Mouse (Mus musculus): Measurements from ENCODE around the gene Fbxo24. TPM values are rescaled to one million over a fixed set of nuclear protein-coding genes. Genes with fewer than 3 reads are reported as not detected.

Fbxo24 gene
- total RNA-seq (2014; rRNA removed) (0.25 and 0.26 TPM in 2 replicates), polyA plus RNA-seq (2015; fragmentation: Nextera tagmentation; extraction: Ambion mirVana) (0.18 TPM in 1 of 2 replicates, not detected in the other)

GRCm38 (mm10) chr5:137628498-137629305 lies at the start of gene Fbxo24, which contains the start of the genes Lrch4 and Gm20605:
Gene Fbxo24 (minus strand): TSS chr5:137629002.
Gene Lrch4 (plus strand): TSS chr5:137629121.
Gene Gm20605 (plus strand): TSS chr5:137629175.
- WGBS = under 1% methylated on average over 46 of the region's 46 CpGs
- Histone ChIP-seq H3K4me2 (ENCODE audit: low read depth, low read length) (peak within 1 kb of the TSS; percentile 99), H3K27ac (peak within 1 kb of the TSS; percentile 90), H3K27me3 (ENCODE audit: insufficient read depth, low read length) (no peaks in the 10 kb centered on the region), H3K36me3 (ENCODE audit: insufficient read depth, low read length) (peaks cover 3% of the 10 kb centered on the region; the same call in 1 of the 2 replicates), H3K9me3 (ENCODE audit: low read length) (no peaks in the 10 kb centered on the region), H3K4me1 (ENCODE audit: insufficient read depth, low read length) (peaks cover 18% of the 10 kb centered on the region), H3K4me3 (ENCODE audit: low read length) (peak within 1 kb of the TSS; percentile 89), H3K9ac (replicated peaks; ENCODE audit: low read length) (peak within 1 kb of the TSS; percentile 90)
- DNase-seq (ENCODE audit: low spot score) = peak; percentile 100
- ATAC-seq = peak; percentile 99
- no peak; the same call in 1 of the 2 replicates for TF ChIP-seq CTCF (IDR thresholded peaks at IDR 0.05; ENCODE audit: low read depth)

GRCm38 (mm10) chr5:137677859-137678258 lies 49.1 kb upstream of the Fbxo24 start:
- Histone ChIP-seq H3K4me1 (ENCODE audit: insufficient read depth, low read length) (peaks cover 5% of the 10 kb centered on the region), H3K27ac (no peak overlapping the region), H3K9me3 (ENCODE audit: low read length) (no peaks in the 10 kb centered on the region), H3K27me3 (ENCODE audit: insufficient read depth, low read length) (no peaks in the 10 kb centered on the region), H3K4me2 (ENCODE audit: low read depth, low read length) (no peak overlapping the region), H3K36me3 (ENCODE audit: insufficient read depth, low read length) (no peaks in the 10 kb centered on the region), H3K4me3 (ENCODE audit: low read length) (no peak overlapping the region), H3K9ac (replicated peaks; ENCODE audit: low read length) (no peak overlapping the region)
- no peak for TF ChIP-seq CTCF (IDR thresholded peaks at IDR 0.05; ENCODE audit: low read depth)
- WGBS = 95% methylated on average over 8 of the region's 8 CpGs
- ATAC-seq (no peak), DNase-seq (ENCODE audit: low spot score) (no peak)

- Histone ChIP-seq H3K9me3 (ENCODE audit: low read length) (no peaks in the 10 kb centered on the region), H3K4me3 (ENCODE audit: low read length) (no peak overlapping the region), H3K9ac (replicated peaks; ENCODE audit: low read length) (no peak overlapping the region), H3K36me3 (ENCODE audit: insufficient read depth, low read length) (no peaks in the 10 kb centered on the region), H3K4me1 (ENCODE audit: insufficient read depth, low read length) (no peaks in the 10 kb centered on the region), H3K27ac (no peak overlapping the region), H3K27me3 (ENCODE audit: insufficient read depth, low read length) (no peaks in the 10 kb centered on the region), H3K4me2 (ENCODE audit: low read depth, low read length) (no peak overlapping the region)
- WGBS = 95% methylated on average over 8 of the region's 8 CpGs
- no peak for DNase-seq (ENCODE audit: low spot score)
- no peak for TF ChIP-seq CTCF (IDR thresholded peaks at IDR 0.05; ENCODE audit: low read depth)
- ATAC-seq = no peak
Measured at GRCm38 (mm10) chr5:137674786-137675185, 46.0 kb upstream of the Fbxo24 start.

GRCm38 (mm10) chr5:137673015-137673414 lies 44.2 kb upstream of the Fbxo24 start:
- DNase-seq (ENCODE audit: low spot score) (no peak), ATAC-seq (no peak)
- Histone ChIP-seq H3K27me3 (ENCODE audit: insufficient read depth, low read length) (no peaks in the 10 kb centered on the region), H3K36me3 (ENCODE audit: insufficient read depth, low read length) (no peaks in the 10 kb centered on the region), H3K9me3 (ENCODE audit: low read length) (no peaks in the 10 kb centered on the region), H3K27ac (no peak overlapping the region), H3K4me2 (ENCODE audit: low read depth, low read length) (no peak overlapping the region), H3K4me1 (ENCODE audit: insufficient read depth, low read length) (no peaks in the 10 kb centered on the region), H3K9ac (replicated peaks; ENCODE audit: low read length) (no peak overlapping the region), H3K4me3 (ENCODE audit: low read length) (no peak overlapping the region)
- TF ChIP-seq CTCF (IDR thresholded peaks at IDR 0.05; ENCODE audit: low read depth) = no peak
- 90% methylated on average over 6 of the region's 6 CpGs for WGBS

- ATAC-seq (no peak), DNase-seq (ENCODE audit: low spot score) (no peak)
- Histone ChIP-seq H3K4me1 (ENCODE audit: insufficient read depth, low read length) (no peaks in the 10 kb centered on the region), H3K27ac (peak overlapping the region; percentile 36; the same call in 1 of the 2 replicates), H3K9me3 (ENCODE audit: low read length) (no peaks in the 10 kb centered on the region), H3K36me3 (ENCODE audit: insufficient read depth, low read length) (no peaks in the 10 kb centered on the region), H3K9ac (replicated peaks; ENCODE audit: low read length) (no peak overlapping the region), H3K4me3 (ENCODE audit: low read length) (no peak overlapping the region), H3K4me2 (ENCODE audit: low read depth, low read length) (no peak overlapping the region), H3K27me3 (ENCODE audit: insufficient read depth, low read length) (no peaks in the 10 kb centered on the region)
- no peak for TF ChIP-seq CTCF (IDR thresholded peaks at IDR 0.05; ENCODE audit: low read depth)
- WGBS = 82% methylated on average over 5 of the region's 5 CpGs
Measured at GRCm38 (mm10) chr5:137672361-137672760, 43.6 kb upstream of the Fbxo24 start.

GRCm38 (mm10) chr5:137671443-137672240 lies 42.8 kb upstream of the Fbxo24 start:
- H3K9me3 ChIP-seq (ENCODE audit: low read length) = no peaks in the 10 kb centered on the region
- H3K27ac ChIP-seq = peak overlapping the region; percentile 36; the same call in 1 of the 2 replicates
- 34% methylated on average over 9 of the region's 9 CpGs for WGBS
- peak; percentile 49; the same call in 1 of the 2 replicates for ATAC-seq
- no peak overlapping the region for H3K4me2 ChIP-seq (ENCODE audit: low read depth, low read length)
- peaks cover 4% of the 10 kb centered on the region; the same call in 1 of the 2 replicates for H3K36me3 ChIP-seq (ENCODE audit: insufficient read depth, low read length)
- no peak overlapping the region for H3K9ac ChIP-seq (replicated peaks; ENCODE audit: low read length)
- H3K4me3 ChIP-seq (ENCODE audit: low read length) = no peak overlapping the region
- no peak for TF ChIP-seq CTCF (IDR thresholded peaks at IDR 0.05; ENCODE audit: low read depth)
- no peaks in the 10 kb centered on the region for H3K27me3 ChIP-seq (ENCODE audit: insufficient read depth, low read length)
- no peaks in the 10 kb centered on the region for H3K4me1 ChIP-seq (ENCODE audit: insufficient read depth, low read length)
- DNase-seq (ENCODE audit: low spot score) = peak; percentile 14

All from hindbrain, postnatal 0 days (tissue).